Mouse (Mus musculus) midbrain, embryonic 16.5 days (tissue): Measurements from ENCODE around the gene Il3. TPM values are rescaled to one million over a fixed set of nuclear protein-coding genes. Genes with fewer than 3 reads are reported as not detected.

Experiments used
- ATAC-seq: fragments of 200-750 bp; cut with Nextera tagmentation; 2 replicates; pipeline ENCODE4 v1.8.0; 2017; ENCODE audit warnings: moderate TSS enrichment
- H3K27ac ChIP-seq: fragments of 300-500 bp; sonication (generic); 2 replicates; pipeline ENCODE4 v1.5.1; 2014; ENCODE audit warnings: mild to moderate bottlenecking, low read length, mixed read lengths
- H3K27me3 ChIP-seq: fragments of 300-500 bp; sonication (generic); 2 replicates; pipeline ENCODE4 v1.6.1; 2014; ENCODE audit warnings: low read depth, low read length, mixed read lengths; ENCODE audit not compliant: control insufficient read depth, insufficient read depth
- H3K36me3 ChIP-seq: fragments of 300-500 bp; sonication (generic); 2 replicates; pipeline ENCODE4 v1.6.1; 2014; ENCODE audit warnings: mild to moderate bottlenecking, low read length, moderate library complexity, mixed read lengths; ENCODE audit not compliant: control insufficient read depth, insufficient read depth
- H3K4me1 ChIP-seq: fragments of 300-500 bp; sonication (generic); 2 replicates; pipeline ENCODE4 v1.6.1; 2014; ENCODE audit warnings: mild to moderate bottlenecking, low read length, mixed read lengths; ENCODE audit not compliant: control insufficient read depth, insufficient read depth
- H3K4me2 ChIP-seq: fragments of 300-500 bp; sonication (generic); 2 replicates; pipeline ENCODE4 v1.6.1; 2014; ENCODE audit warnings: mild to moderate bottlenecking, low read length, mixed read lengths
- H3K4me3 ChIP-seq: fragments of 300-500 bp; sonication (generic); 2 replicates; pipeline ENCODE4 v1.5.1; 2014; ENCODE audit warnings: low read depth, mild to moderate bottlenecking, low read length, moderate library complexity, mixed read lengths
- H3K9ac ChIP-seq: fragments of 300-500 bp; sonication (generic); 2 replicates; pipeline ENCODE4 v1.6.1; 2014; ENCODE audit warnings: low read depth, low read length, mixed read lengths
- H3K9me3 ChIP-seq: fragments of 300-500 bp; sonication (generic); replicated peaks from 2 replicates; pipeline ENCODE4 v1.6.1; 2014; ENCODE audit warnings: mild to moderate bottlenecking, low read length, mixed read lengths; ENCODE audit not compliant: control insufficient read depth, poor library complexity, severe bottlenecking
- WGBS: fragments of 180-500 bp; shearing (Covaris S2); extraction: QIAGEN DNeasy Blood & Tissue Kit; methylation state at CpG from one replicate; pipeline ENCODE4 v1.1.7; 2014; 5-methylcytosine and 5-hydroxymethylcytosine counted together
- polyA plus RNA-seq: library from polyadenylated mRNA; unstranded; fragments of >200 nt; fragmentation: Nextera tagmentation; extraction: Ambion mirVana; gene quantifications from 2 replicates; pipeline ENCODE4 v1.2.1, GENCODE M21; 2015

The Il3 gene
- polyA plus RNA-seq, 1 experiment from 2014 or later: not detected

- Histone ChIP-seq H3K9me3 (no peaks in the 10 kb centered on the region), H3K27me3 (no peaks in the 10 kb centered on the region), H3K4me2 (no peak overlapping the region), H3K4me3 (no peak overlapping the region), H3K9ac (no peak overlapping the region), H3K36me3 (no peaks in the 10 kb centered on the region), H3K27ac (no peak overlapping the region), H3K4me1 (no peaks in the 10 kb centered on the region)
- ATAC-seq: no peak
- WGBS: 82% methylated on average over 12 of the region's 12 CpGs
Observed at GRCm38 (mm10) chr11:54293980-54294807, 27.1 kb upstream of the Il3 start.

- no peak overlapping the region for H3K4me2 ChIP-seq
Observed at GRCm38 (mm10) chr11:54292163-54292562, 25.1 kb upstream of the Il3 start.

GRCm38 (mm10) chr11:54287821-54288453 lies 20.9 kb upstream of the Il3 start:
- no peaks in the 10 kb centered on the region for H3K4me1 ChIP-seq
- H3K27ac ChIP-seq: no peak overlapping the region
- H3K9me3 ChIP-seq: no peaks in the 10 kb centered on the region
- H3K27me3 ChIP-seq: no peaks in the 10 kb centered on the region
- H3K4me3 ChIP-seq: no peak overlapping the region
- H3K36me3 ChIP-seq: no peaks in the 10 kb centered on the region
- WGBS: 85% methylated on average over 8 of the region's 8 CpGs
- ATAC-seq: no peak
- no peak overlapping the region for H3K9ac ChIP-seq
- H3K4me2 ChIP-seq: no peak overlapping the region

More at GRCm38 (mm10) chr11:54292163-54292562, 25.1 kb upstream of the Il3 start:
- ATAC-seq: no peak
- Histone ChIP-seq H3K27ac (no peak overlapping the region), H3K9me3 (no peaks in the 10 kb centered on the region), H3K4me1 (no peaks in the 10 kb centered on the region), H3K9ac (no peak overlapping the region), H3K36me3 (no peaks in the 10 kb centered on the region), H3K4me3 (no peak overlapping the region), H3K27me3 (no peaks in the 10 kb centered on the region)
- WGBS: 88% methylated on average over 2 of the region's 2 CpGs

GRCm38 (mm10) chr11:54271437-54271949 lies 4.4 kb upstream of the Il3 start:
- ATAC-seq: no peak
- Histone ChIP-seq H3K4me3 (no peak overlapping the region), H3K4me1 (no peaks in the 10 kb centered on the region), H3K4me2 (no peak overlapping the region), H3K36me3 (no peaks in the 10 kb centered on the region), H3K27me3 (no peaks in the 10 kb centered on the region), H3K27ac (no peak overlapping the region), H3K9ac (no peak overlapping the region), H3K9me3 (no peaks in the 10 kb centered on the region)
- 89% methylated on average over 5 of the region's 5 CpGs for WGBS

- Histone ChIP-seq H3K9me3 (no peaks in the 10 kb centered on the region), H3K4me2 (no peak overlapping the region), H3K4me3 (no peak overlapping the region), H3K27ac (no peak overlapping the region), H3K27me3 (no peaks in the 10 kb centered on the region), H3K36me3 (no peaks in the 10 kb centered on the region), H3K9ac (no peak overlapping the region), H3K4me1 (no peaks in the 10 kb centered on the region)
- no peak for ATAC-seq
- 90% methylated on average over 3 of the region's 3 CpGs for WGBS
Observed at GRCm38 (mm10) chr11:54269191-54269896, 2.3 kb upstream of the Il3 start.

- Histone ChIP-seq H3K27ac (no peak overlapping the region), H3K9ac (no peak overlapping the region), H3K27me3 (no peaks in the 10 kb centered on the region), H3K36me3 (no peaks in the 10 kb centered on the region), H3K4me1 (no peaks in the 10 kb centered on the region), H3K4me2 (no peak overlapping the region), H3K9me3 (peaks cover 5% of the 10 kb centered on the region; the same call in 1 of the 2 replicates), H3K4me3 (no peak overlapping the region)
- ATAC-seq: no peak
- WGBS: 47% methylated on average over 2 of the region's 2 CpGs
Observed at GRCm38 (mm10) chr11:54264542-54264941, 2.5 kb downstream of the Il3 start.

GRCm38 (mm10) chr11:54263405-54264031 lies 3.6 kb downstream of the Il3 start:
- Histone ChIP-seq H3K36me3 (no peaks in the 10 kb centered on the region), H3K4me3 (no peak overlapping the region), H3K9me3 (peaks cover 5% of the 10 kb centered on the region; the same call in 1 of the 2 replicates), H3K27me3 (no peaks in the 10 kb centered on the region), H3K9ac (no peak overlapping the region), H3K4me2 (no peak overlapping the region), H3K4me1 (no peaks in the 10 kb centered on the region), H3K27ac (no peak overlapping the region)
- 19% methylated on average over 1 of the region's 1 CpGs for WGBS
- no peak for ATAC-seq

- no peak overlapping the region for H3K4me2 ChIP-seq
- no peak overlapping the region for H3K9ac ChIP-seq
- H3K4me3 ChIP-seq: no peak overlapping the region
- no peaks in the 10 kb centered on the region for H3K36me3 ChIP-seq
- WGBS: 27% methylated on average over 3 of the region's 3 CpGs
- peak; percentile 81 for ATAC-seq
- H3K27me3 ChIP-seq: no peaks in the 10 kb centered on the region
- peaks cover 5% of the 10 kb centered on the region; the same call in 1 of the 2 replicates for H3K9me3 ChIP-seq
- no peak overlapping the region for H3K27ac ChIP-seq
- H3K4me1 ChIP-seq: no peaks in the 10 kb centered on the region
Observed at GRCm38 (mm10) chr11:54256624-54257376, 10.3 kb downstream of the Il3 start.
